Mouse (Mus musculus): ENCODE data around the gene Scarb2.

GRCm38 (mm10) chr5:92486758-92487157 is 19.9 kb downstream of the Scarb2 start:
- TF ChIP-seq CTCF (IDR thresholded peaks at IDR 0.05; ENCODE audit: low read depth, low read length) (no peak), POLR2A (IDR thresholded peaks at IDR 0.05; ENCODE audit: extremely low read depth, insufficient read depth, low read length) (no peak)
